Mouse (Mus musculus) C2C12 (cell line): ENCODE data around the gene Wdr83. TPM values are rescaled to one million over a fixed set of nuclear protein-coding genes. Genes with fewer than 3 reads are reported as not detected.

ENCODE experiments used
- H3K27me3 ChIP-seq: one replicate; pipeline ENCODE4 v1.6.1; 2011; ENCODE audit not compliant: control insufficient read depth, insufficient read depth, insufficient read length
- H3K36me3 ChIP-seq: one replicate; pipeline ENCODE4 v1.6.1; 2011; ENCODE audit not compliant: control insufficient read depth, insufficient read depth
- H3K4me3 ChIP-seq: one replicate; pipeline ENCODE4 v1.5.1; 2011; ENCODE audit warnings: mild to moderate bottlenecking, control low read depth; ENCODE audit not compliant: poor library complexity, insufficient read depth, severe bottlenecking
- H3K79me2 ChIP-seq: one replicate; pipeline ENCODE4 v1.6.1; 2011; ENCODE audit not compliant: control insufficient read depth, insufficient read depth
- H3K79me3 ChIP-seq: one replicate; pipeline ENCODE4 v1.6.1; 2011; ENCODE audit warnings: low read depth, control low read depth
- H3ac ChIP-seq: one replicate; pipeline ENCODE3; 2011; ENCODE audit warnings: low read depth; ENCODE audit not compliant: control insufficient read depth, insufficient read length
- CEBPB ChIP-seq: IDR thresholded peaks from one replicate; pipeline ENCODE4 v1.6.1; 2011; ENCODE audit warnings: low read depth, mild to moderate bottlenecking, control low read depth, moderate library complexity
- CTCF ChIP-seq: IDR thresholded peaks from one replicate; pipeline ENCODE4 v1.5.1; 2011; ENCODE audit not compliant: control insufficient read depth, insufficient read depth, insufficient read length
- FOSL1 ChIP-seq: IDR thresholded peaks from one replicate; pipeline ENCODE4 v1.8.0; 2011; ENCODE audit warnings: mild to moderate bottlenecking, low read length; ENCODE audit not compliant: poor library complexity, insufficient read depth, severe bottlenecking
- MAX ChIP-seq: IDR thresholded peaks from one replicate; pipeline ENCODE4 v1.6.1; 2011; ENCODE audit warnings: mild to moderate bottlenecking, control low read depth
- MYOD1 ChIP-seq: IDR thresholded peaks from one replicate; pipeline ENCODE4 v1.6.1; 2011; ENCODE audit warnings: low read depth; ENCODE audit not compliant: control insufficient read depth, insufficient read length
- MYOG ChIP-seq: IDR thresholded peaks from one replicate; pipeline ENCODE4 v1.6.1; 2011; ENCODE audit not compliant: control insufficient read depth, insufficient read length; ENCODE audit errors: extremely low read depth
- USF1 ChIP-seq: IDR thresholded peaks from one replicate; pipeline ENCODE4 v1.6.1; 2011; ENCODE audit warnings: low read depth, mild to moderate bottlenecking, control low read depth, moderate library complexity
- polyA plus RNA-seq: library from polyadenylated mRNA; unstranded; fragments of >200 nt; fragmentation: generic; extraction: Trizol; gene quantifications from one replicate; pipeline ENCODE4 v1.2.1, GENCODE M21; 2012; ENCODE audit warnings: missing spikeins

Wdr83 gene
- polyA plus RNA-seq, 1 experiment = 25.0 TPM

DNA sequence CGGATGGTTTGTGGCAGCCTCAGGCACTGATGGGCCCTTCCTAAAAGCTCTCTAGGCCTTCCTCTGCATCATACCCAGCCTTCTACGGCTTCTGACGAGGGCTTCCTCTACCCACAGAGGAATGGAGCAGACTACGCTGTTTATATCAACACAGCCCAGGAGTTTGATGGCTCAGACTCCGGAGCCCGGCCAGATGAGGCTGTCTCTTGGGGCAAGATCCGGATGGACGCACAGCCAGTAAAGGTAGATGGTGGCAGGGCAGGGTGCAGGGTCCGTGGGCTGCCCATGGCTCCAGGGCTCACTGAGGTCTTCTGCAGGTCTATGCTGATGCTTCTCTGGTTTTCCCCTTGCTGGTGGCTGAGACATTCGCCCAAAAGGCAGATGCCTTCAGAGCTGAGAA is 6.5 kb downstream of the Wdr83 start:
- no peak overlapping the region for H3K4me3 ChIP-seq
- no peaks in the 10 kb centered on the region for H3K27me3 ChIP-seq
- peaks cover 61% of the 10 kb centered on the region for H3K36me3 ChIP-seq
- no peak overlapping the region for H3ac ChIP-seq
- peaks cover 37% of the 10 kb centered on the region for H3K79me2 ChIP-seq
- TF ChIP-seq FOSL1 (no peak), USF1 (no peak), CEBPB (no peak), MYOG (no peak), MYOD1 (no peak), CTCF (no peak), MAX (no peak)
- H3K79me3 ChIP-seq = peaks cover 15% of the 10 kb centered on the region

DNA sequence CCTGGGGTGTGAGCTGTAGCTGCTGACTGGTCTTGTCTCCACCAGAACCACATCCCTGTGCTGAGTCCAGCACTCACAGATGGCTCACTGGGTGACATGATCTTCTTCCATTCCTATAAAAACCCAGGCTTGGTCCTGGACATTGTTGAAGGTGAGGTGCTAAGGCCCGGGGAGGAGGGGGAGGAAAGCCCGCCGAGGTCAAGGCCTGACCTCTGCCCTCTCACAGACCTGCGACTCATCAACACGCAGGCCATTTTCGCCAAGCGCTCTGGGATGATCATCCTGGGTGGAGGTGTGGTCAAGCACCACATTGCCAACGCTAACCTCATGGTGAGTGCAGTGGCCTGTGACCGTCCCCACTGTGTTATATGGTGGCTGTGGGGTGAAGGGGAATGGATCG is 6.9 kb downstream of the Wdr83 start:
- H3K4me3 ChIP-seq = no peak overlapping the region
- TF ChIP-seq CTCF (no peak), USF1 (no peak), MYOD1 (no peak), FOSL1 (no peak), MAX (no peak)
- H3ac ChIP-seq = no peak overlapping the region
- peaks cover 32% of the 10 kb centered on the region for H3K79me2 ChIP-seq
- peaks cover 59% of the 10 kb centered on the region for H3K36me3 ChIP-seq
- H3K79me3 ChIP-seq = peaks cover 13% of the 10 kb centered on the region
- H3K27me3 ChIP-seq = no peaks in the 10 kb centered on the region

DNA sequence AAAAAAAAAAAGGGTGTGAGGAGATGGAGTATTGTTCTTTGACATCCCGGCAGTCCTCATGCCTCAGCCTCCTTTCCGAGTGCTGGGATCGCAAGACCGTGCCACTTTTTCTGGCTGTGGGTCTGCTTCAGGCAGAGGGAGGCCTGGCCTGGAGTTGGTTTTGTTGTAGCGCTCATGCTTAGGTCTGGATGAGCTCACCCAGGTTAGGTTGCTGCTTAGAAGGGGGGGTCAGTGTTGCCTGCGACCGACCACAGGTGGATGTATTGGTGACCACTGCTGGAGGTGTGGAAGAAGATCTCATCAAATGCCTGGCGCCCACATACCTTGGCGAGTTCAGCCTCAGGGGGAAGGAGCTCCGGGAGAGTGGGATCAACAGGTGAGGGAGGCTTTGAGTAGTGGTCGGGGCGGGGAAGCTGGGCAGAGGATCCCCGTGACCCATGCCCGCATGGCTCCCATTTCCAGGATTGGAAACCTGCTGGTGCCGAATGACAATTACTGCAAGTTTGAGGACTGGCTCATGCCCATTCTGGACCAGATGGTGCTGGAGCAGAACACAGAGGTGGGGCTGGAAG is 8.0 kb downstream of the Wdr83 start:
- H3ac ChIP-seq = peak overlapping the region; percentile 57
- H3K36me3 ChIP-seq = peaks cover 50% of the 10 kb centered on the region
- TF ChIP-seq MYOG (no peak), MAX (no peak), FOSL1 (no peak), CTCF (no peak), CEBPB (no peak), MYOD1 (no peak)
- H3K79me3 ChIP-seq = peaks cover 11% of the 10 kb centered on the region
- H3K79me2 ChIP-seq = peaks cover 32% of the 10 kb centered on the region
- no peak overlapping the region for H3K4me3 ChIP-seq
- no peaks in the 10 kb centered on the region for H3K27me3 ChIP-seq

DNA sequence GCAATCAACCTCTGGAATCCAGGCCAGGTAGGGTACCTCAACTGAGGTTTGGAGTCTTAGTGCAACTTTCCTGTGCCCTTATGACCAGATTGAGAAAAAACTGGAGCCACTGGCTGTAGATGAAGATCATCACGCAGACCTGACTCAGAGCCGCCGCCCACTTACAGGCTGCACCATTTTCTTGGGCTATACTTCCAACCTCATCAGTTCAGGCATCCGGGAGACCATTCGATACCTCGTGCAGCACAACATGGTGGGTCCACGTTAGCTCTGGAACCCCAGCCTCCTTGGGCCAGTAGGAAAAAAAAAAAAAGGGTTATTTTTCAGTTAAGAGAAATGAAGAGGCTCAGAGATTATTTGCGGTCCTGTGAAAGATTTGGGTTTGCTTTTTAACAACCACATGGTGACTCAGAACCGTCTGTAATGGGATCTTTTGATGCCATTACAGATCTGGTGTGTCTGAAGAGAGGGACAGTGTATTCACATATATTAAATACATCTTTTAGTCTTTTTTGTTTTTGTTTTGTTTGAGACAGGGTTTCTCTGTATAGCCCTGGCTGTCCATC is 8.7 kb downstream of the Wdr83 start:
- no peak for TF ChIP-seq MAX
- H3K36me3 ChIP-seq = peaks cover 45% of the 10 kb centered on the region

DNA sequence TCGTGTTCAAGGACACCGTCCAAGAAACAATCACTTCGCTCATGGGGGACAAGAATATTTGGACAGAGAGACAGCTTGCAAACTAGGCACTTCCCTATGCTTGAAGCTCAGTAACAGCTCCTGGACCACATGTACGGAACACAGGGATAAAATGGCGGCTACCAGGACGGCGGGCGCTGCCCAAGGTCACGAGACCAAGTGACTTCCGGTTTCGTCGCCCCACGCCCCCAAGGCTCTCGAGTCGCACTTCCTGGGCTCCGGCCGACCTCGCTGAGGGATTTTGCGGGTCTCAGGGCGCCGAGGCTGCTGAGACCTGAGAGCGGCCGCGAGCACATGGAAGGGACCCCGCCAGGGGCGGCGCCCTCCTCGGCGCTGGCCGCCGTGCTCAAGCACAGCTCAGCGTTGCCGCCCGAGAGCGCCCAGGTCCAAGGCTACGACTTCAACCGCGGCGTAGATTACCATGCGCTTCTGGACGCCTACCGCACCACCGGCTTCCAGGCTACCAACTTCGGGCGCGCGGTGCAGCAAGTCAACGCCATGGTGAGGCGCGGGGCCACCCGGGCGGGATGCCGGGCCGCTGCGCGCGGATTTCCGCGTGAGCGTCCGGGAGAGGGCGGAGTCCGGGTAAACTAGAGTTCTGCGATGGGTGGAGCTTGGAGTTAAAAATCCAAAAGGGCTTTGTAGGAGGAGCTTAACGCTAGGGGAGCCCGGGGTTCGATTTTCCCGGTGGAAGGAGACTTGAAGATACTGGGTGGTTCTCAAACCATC is 9.4 kb downstream of the Wdr83 start, which contains the start of gene Dhps:
Gene Dhps (plus strand): TSS at position 244 of the 768 bp plus-strand sequence.
- no peak for TF ChIP-seq MYOG
- no peak for TF ChIP-seq FOSL1
- peak; percentile 88 for TF ChIP-seq USF1
- no peak for TF ChIP-seq MYOD1
- TF ChIP-seq CEBPB = no peak
- TF ChIP-seq CTCF = no peak
- TF ChIP-seq MAX = peak; percentile 95
- Histone ChIP-seq H3K79me3 (peaks cover 11% of the 10 kb centered on the region), H3K79me2 (peaks cover 32% of the 10 kb centered on the region), H3K4me3 (peak within 1 kb of the TSS; percentile 95), H3ac (peak within 1 kb of the TSS; percentile 90), H3K27me3 (no peaks in the 10 kb centered on the region), H3K36me3 (peaks cover 40% of the 10 kb centered on the region)

More for the DNA sequence above, 8.7 kb downstream of the Wdr83 start:
- H3K4me3 ChIP-seq = peak overlapping the region; percentile 95
- H3K27me3 ChIP-seq = no peaks in the 10 kb centered on the region
- H3ac ChIP-seq = peak overlapping the region; percentile 63
- H3K79me3 ChIP-seq = peaks cover 11% of the 10 kb centered on the region
- H3K79me2 ChIP-seq = peaks cover 32% of the 10 kb centered on the region
